Mouse (Mus musculus) liver, adult (tissue): ENCODE results near the gene Lfng.

Experiments
- GATA4 ChIP-seq: IDR thresholded peaks from 2 replicates; pipeline ENCODE4 v1.6.1; 2014; ENCODE audit warnings: mild to moderate bottlenecking, low read length; ENCODE audit not compliant: insufficient replicate concordance

Gene Lfng

DNA sequence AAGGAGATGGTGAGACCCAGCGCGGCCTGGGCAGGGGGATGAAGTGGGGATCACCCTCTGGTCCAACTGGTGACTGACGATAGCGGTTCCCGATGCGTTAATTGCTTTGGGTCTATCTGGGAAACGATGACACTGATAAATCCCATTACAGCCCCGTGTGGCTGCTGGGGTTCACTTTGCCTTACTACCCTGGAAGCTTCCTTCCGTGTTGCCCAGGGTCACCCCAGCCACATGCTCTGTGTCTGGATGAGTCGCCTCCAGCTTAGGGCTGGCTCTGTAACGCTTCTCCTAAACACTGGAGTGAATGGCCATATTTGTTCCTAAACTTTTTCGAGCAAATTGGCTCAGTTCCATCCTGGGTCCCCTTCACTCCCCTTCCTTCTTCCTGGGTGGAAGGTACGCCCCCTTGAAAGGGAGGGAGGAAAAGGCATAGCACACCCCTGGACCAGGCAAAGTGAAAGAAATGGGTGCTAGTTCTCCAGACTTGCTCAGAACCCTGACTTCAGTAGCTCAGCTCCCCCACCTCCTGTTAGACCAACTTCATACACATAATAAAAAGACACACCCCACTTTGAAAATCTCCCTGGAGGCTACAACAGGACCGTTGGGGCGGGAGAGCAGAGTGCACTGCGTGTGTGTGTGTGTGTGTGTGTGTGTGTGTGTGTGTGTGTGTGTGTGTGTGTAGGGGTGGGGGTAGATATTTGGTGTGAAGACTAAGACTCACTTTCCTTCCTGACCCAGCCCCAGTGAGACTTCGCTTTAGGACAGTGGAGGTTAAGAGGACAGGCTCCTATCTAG is 915 bp downstream of the Lfng start:
- TF ChIP-seq GATA4 = no peak

DNA sequence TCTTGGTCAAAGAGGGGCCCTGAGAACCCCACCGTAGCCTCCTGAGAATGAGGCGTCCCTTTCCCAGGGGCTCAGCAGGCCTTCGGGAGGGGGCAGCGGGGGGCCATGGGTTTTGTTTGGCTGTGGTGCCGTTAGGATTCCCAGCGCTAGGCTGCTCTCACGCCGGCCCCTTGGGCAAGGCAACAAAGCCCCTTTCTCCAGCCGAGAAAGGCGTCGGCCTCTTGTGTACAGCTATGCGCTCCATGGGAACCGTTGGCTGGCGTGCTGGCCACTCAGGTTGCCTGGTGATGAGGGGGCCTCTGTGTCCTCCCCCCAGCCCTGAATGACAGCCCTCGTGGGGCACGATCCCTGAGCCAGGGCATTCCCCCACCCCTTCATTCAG is 1.5 kb downstream of the Lfng start:
- no peak for TF ChIP-seq GATA4

GRCm38 (mm10) chr5:140609511-140610272 is 2.6 kb downstream of the Lfng start:
- no peak for TF ChIP-seq GATA4

- 0 out of 2 replicates have a peak, but pooled peaks have one; percentile 8 for TF ChIP-seq GATA4
These were observed 3.3 kb downstream of the Lfng start for GRCm38 (mm10) chr5:140610273-140611011.

DNA sequence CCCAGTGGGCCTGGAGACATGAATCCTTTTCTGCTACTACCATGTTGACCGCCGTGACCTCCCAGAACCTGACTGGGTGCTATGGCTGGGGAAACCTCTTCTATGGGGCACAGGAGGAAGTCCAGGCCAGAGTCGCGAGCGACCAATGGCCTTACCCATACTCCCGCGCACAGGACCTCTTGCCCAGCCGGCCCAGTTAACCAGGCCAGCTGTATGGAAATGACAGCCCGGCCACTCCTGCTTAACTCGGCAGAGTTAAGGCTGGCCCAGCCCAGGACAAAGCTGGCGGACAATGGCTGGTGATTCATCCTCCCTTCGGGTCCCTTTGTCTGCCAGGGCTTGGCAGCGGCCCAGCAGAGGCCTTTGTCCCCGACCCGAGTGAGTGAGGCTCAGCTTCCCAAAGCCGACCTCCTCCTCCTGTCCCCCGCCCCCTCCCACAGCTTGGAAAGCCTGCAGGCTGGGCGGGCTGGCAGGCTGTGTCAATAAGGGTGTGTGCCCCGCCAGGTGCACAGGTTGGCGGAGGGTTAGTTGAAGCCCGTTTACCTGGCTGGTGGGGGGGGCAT is 4.0 kb downstream of the Lfng start:
- no peak for TF ChIP-seq GATA4

GRCm38 (mm10) chr5:140611611-140612185 is 4.6 kb downstream of the Lfng start:
- TF ChIP-seq GATA4 = no peak

DNA sequence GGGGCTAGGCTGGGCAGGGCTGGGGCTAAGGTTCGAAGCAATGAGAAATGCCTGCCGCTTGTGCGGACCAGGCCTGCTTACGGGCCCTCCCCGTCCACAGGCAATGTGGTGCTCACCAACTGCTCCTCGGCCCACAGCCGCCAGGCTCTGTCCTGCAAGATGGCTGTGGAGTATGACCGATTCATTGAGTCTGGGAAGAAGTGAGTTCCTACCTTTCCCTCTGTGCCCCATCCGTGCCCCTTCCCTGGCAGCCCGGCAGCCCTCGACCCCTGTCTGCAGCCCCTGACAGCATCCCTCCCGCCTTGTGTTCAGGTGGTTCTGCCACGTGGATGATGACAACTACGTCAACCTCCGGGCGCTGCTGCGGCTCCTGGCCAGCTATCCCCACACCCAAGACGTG is 5.1 kb downstream of the Lfng start:
- no peak for TF ChIP-seq GATA4

GRCm38 (mm10) chr5:140614141-140614540 is 7.0 kb downstream of the Lfng start:
- TF ChIP-seq GATA4 = no peak

- TF ChIP-seq GATA4 = no peak
These were observed 7.7 kb downstream of the Lfng start for GRCm38 (mm10) chr5:140614837-140615236.

DNA sequence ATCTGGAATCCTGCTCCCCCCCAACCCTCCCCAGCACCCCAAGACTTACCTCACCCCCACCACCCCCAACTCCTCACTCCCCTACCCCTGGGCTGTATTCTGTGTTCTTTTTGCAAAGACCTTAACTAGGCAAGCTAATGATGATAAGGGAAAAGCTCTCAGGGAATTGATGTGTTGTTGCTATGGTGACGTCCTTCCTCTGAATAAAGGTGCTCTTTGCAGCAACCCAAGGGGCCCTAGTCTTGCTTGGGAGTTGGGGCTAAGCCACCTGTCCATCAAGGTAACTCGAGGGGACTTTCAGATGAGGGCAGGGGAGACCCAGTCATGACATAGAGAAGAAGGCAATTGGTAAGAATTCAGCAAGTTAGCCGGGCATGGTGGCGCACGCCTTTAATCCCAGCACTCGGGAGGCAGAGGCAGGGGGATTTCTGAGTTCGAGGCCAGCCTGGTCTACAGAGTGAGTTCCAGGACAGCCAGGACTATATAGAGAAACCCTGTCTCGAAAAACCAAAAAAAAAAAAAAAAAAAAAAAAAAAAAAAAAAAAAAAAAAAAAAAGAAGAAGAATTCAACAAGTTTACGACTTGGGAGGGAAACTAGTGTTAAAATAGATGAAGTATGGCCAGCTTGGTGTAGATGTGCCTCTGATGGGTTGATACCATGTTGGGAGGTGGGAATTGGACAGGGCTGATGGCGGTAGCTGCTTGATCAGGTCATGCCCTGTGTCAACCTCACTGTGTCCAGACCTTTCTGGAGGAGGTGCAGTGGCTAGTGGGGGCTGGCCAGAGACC is 8.4 kb downstream of the Lfng start:
- TF ChIP-seq GATA4 = no peak

DNA sequence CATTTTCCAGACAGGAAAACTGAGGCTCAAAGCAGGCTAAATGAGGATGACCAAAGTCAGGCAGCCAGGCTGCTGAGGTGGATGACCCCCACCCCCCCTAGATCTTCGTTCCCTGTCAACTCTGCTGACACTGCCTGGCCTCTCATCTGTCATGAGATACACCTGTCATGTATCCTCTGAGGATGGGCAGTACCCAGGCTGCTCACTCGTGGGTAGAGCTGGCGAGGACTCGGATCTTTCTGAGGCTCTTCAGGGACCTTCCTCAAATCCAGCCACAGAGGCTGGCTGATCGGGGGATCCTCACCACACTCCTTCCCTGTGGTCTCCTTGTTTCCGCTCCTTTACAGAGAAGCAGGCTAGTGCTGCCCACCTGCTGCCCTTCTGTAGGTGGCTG is 9.0 kb downstream of the Lfng start:
- no peak for TF ChIP-seq GATA4

GRCm38 (mm10) chr5:140616691-140617090 is 9.6 kb downstream of the Lfng start:
- TF ChIP-seq GATA4 = no peak

- no peak for TF ChIP-seq GATA4
These were observed 10.6 kb downstream of the Lfng start for GRCm38 (mm10) chr5:140617714-140618113.

DNA sequence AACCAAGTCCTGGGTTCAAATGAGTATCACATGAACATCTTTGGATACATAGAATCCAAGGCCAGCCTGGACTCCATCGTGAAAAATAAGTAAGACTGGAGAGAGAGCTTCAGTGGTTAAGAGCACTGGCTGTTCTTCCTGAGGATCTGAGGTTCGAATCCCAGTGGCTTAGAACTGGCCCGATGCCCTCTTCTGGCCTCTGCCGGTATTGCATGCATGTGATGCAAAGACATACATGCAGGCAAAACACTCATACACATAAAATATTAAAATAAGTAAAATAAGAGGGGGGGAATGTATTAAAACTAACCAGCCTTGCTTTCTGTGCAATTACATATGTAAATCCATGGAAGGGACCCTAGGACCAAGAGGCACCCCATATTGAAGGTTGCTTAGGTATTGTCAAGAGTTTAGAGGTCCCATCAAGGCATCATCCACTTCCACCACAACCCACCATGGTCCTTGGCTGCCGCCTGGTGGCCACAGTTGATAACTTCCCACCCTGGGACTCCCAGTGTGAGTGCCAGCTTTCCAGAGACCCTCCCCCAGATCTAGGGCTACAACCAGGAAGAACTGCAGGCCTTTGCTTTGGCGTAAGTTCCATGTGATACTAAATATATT is 12.1 kb downstream of the Lfng start:
- no peak for TF ChIP-seq GATA4
